Mouse (Mus musculus) c-Kit-positive CD71-positive TER-119-positive erythroid progenitor cells, embryonic 14.5 days (primary cell): ENCODE measurements around the gene Eif2ak3.

ENCODE experiments used
- DNase-seq: peaks from one replicate; pipeline ENCODE4 v3.0.0-alpha.2; 2013; ENCODE audit warnings: low spot score

The Eif2ak3 gene

DNA sequence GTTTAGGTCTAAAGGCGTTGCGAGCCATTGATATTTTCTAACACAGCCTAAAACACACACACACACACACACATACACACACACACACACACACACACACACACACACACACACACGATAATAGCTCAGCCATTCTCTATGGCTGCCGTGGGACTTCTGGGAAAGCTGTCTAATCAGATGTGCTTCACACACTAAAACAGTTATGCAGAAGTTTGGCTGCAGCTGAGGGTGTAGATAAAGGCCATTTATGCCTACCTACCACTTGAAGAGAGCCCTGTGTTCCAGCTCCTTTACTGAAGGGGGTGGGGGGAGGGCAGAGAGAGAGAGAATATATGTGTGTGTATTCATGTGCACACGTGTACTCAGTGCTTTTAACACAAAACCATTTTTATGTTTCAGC, 59.4 kb downstream of the Eif2ak3 start:
- peak; percentile 22 for DNase-seq

DNA sequence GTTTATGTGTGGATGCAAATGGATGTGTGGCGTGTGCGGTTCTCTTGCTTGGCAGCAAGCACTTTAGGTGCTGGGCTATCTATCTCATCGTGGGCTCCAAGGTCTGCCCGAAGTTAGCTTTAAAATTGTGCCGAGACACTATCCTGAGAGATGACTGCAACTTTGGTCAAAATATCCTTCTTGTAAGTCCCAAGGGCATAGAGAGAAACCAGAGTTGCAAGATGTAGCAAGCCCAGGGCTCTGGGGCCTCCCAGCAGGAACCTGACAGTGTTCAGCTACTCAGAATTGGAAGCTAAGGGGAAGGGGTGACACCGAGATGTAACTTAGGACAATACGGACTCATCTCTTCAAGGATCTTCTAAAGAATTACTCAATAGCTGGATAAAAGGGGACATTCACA, 65.3 kb downstream of the Eif2ak3 start:
- DNase-seq, result no peak

DNA sequence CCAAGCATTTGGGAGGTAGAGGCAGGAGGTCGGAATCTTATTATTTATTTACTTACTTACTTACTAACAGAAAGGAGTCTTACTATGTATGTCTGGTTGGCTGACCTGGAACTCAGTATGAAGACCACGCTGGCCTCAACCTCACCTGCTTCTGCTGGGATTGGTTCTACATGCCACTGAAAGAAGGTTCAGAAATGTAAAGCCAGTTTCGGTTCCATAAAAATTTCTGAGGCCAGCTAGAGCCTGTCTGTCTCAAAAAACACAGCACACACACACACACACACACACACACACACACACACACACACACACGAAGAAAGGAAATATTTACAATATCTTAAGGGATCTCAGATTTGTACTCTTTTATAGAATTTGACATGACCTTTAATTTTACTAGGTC, 66.0 kb downstream of the Eif2ak3 start:
- DNase-seq, result no peak

DNA sequence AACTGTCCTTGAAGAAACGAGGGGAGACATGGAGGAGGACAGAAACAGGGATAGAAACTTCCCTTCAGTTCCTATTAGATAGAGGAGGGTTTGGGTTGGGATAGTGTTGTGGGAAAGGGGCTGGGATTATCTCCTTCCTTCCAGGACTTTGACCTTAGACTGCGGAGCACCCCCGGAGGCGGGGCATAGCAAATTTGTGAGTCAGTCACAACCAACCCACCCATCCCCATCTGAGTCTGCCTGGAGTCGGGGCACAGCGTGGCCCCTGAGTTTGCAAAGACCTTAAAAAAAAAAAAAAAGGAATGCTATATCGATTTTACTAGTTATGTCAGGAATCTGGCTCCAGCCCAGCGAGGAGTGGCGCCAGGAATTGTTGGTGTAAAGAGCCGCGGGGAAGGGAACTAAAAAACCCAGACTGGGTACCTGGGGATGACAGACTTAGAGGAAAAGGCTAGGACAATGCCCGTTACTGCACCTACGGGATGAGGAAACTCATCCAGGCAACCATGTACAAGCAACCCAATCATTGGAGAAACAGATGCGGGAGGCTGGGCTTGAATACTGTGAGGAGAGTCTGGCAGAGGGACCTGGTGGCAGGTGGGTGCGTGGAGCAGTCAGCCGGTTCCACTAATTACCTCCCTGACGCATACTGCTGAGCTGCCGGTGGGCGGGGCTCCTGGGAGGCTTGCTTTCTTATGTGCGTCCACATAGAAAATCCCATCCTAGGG, 67.5 kb downstream of the Eif2ak3 start:
- DNase-seq, result no peak

DNA sequence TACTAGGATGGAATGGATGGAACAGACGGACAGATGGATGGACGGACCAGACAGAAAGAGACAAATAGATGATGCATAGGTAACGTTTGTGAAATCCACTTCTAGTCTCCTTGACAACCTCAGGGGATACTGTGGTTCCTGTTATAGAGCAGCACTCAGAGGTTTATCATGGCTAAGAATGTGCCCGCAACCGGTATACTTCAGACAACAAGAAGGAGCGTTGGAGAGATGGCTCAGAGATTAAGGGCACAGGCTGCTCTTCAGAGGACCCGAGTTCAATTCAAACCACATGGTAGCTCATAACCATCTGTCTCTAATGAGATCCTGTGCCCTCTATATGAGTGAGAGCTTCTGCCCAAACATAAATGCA, 68.1 kb downstream of the Eif2ak3 start:
- no peak for DNase-seq

DNA sequence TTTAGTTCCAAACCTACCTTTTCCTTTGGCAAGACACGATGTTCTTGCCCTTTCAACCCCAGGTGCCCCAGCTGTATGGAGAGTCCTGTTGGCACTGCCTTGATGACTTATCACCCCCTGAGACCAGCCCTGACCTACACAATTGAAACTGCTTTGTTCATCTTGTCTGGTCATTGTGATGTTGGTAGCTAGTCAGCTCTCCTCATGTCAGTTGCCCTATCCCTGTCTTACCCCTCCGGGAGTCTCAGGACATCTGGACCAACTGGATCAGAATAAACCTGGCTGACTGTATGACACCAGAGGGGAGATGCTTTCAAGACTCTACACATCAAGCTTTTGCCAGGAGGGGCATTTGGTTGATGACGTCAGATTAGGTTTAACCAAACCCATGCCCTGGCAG, 74.5 kb downstream of the Eif2ak3 start, which contains the start of gene Tex37:
Gene Tex37 (minus strand): TSS at position 101 of the 400 bp plus-strand sequence.
- DNase-seq, result no peak

DNA sequence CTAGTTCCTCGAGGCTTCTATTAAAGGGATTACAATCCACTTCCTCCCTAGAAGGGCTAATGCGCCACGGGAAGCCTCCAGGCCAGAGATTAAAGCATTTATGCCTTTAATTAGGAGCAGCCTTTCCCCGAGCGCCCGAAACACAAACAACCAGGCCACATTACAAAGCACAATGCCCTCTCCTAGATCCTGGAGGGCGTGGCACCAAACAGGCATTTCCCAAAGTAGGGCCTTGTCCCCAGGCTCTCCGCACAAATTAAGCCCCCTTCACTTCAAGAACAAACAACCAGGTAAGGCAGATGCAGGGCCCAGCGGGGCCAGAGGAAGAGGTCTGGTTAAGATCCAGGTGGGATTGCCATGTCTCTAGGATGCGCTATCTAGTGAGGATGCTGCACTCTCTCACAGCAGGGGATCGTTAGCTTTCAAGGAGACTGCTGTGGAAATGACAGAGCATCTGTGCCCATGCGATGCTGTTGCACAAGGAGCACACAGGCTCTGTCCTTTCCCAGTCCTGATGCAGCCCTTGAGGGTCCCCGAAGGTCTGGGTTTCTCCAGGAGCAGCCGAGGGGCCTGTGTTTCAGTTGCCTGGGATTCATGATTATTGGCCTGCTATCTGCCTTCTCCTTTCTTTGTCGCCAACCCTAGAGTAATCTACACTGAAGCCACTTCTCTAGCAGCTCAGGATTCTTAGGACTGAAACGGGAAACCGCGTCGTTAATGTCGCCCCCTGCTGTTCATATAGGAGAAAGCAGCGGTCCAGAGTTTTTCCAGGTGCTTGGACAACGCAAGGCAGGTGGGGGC, 77.2 kb downstream of the Eif2ak3 start:
- peak; percentile 22 for DNase-seq

DNA sequence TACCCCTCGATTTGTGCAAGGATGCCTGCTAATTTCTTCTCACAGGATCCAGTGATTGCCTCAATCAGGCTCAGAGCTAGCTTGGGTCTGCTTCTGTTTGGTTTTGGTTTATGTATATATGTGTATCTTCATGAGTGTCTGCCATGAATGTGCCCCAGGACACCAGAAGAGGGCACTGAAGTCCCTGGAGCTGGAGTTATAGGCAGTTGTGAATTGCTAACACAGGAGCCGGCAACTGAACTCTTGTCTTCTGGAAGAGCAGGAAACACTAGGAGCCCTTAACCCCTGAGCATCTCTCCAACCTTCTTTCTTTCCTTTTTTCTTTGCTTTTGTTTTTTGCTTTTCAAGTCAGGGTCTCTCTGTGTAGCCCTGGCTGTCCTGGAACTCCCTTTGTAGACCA, 87.5 kb downstream of the Eif2ak3 start:
- no peak for DNase-seq

DNA sequence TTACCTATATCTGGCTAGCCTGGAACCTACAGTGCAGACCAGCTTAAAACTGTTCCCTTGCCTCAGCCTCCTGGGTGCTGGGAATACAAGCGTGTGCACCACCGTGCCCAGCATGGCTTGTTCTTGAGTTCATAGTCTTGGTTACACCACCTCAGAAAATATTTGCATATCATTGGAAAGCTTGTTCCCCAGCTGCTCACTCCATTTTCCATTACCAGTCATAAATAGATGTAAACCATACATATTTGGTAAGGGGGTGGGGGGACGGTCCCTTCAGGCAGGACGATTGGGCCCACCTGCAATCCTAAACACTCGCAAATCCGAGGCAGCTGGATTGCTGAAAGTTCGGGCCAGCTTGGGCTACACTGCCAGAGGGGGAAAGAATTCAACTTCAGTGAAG, 109.0 kb downstream of the Eif2ak3 start:
- no peak for DNase-seq

DNA sequence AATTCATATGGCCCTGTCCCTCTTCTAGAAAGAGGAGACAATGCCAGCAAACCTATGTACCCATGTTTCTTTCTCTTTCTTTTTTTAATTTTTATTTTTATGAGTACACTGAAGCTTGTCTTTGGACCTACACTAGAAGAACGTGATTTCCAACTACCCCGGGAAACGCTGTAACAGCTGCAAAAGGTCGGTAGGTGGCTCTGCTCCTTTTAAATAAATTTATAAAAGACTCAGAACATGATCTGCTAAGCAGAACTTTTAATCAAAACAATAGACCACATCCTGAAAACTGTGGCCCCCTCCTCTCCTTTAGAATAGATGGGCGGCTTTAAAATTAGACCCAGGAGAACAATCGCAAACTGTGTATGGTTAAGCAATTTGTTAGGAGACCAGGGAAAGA, 109.7 kb downstream of the Eif2ak3 start:
- DNase-seq, result no peak
